17 mouse cellular contexts compared by ENCODE assay signal in the genomic region with DNA sequence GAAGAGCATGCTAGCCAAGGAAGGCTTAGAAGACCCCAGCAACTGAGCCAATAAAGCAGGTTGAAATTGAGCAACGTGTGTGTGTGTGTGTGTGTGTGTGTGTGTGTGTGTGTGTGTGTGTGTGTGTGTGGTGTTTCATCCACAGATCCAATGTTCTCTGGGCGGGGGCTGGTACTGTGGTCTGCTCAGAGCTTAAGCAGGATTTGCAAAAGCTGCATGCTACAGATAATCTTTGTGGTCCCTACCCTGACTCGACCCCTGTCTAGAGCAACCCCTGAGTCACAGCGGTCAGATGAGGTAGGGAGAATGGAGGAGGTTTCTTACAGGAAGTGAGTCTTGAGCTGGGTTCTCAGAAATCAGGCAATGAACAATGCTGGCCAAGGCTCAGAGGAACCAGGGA.
"Had no signal": no experiment of that assay in that cellular context is flagged by ENCODE, and none has a peak within 500 bp of the region (broad histone marks: within the 10 kb centered on the region; RNA-seq: fewer than 3 reads in every experiment).

No protein-coding gene starts in this region.

- H3K4me3 ChIP-seq: midbrain, embryonic 10.5 days; midbrain, embryonic 12.5 days; myocyte; neural tube, embryonic 13.5 days; neural tube, embryonic 15.5 days; stomach, embryonic 15.5 days had no signal

- ATAC-seq: midbrain, embryonic 16.5 days had no signal

- H3K4me2 ChIP-seq: lung, embryonic 14.5 days; midbrain, embryonic 12.5 days; neural tube, embryonic 13.5 days; neural tube, embryonic 15.5 days; stomach, embryonic 15.5 days had no signal

- H3K36me3 ChIP-seq: midbrain, embryonic 10.5 days; midbrain, embryonic 12.5 days; neural tube, embryonic 13.5 days; neural tube, embryonic 15.5 days; stomach, embryonic 15.5 days had no signal

- DNase-seq: lung, adult 18-20 months; lung, embryonic 14.5 days; lung, postnatal 10 days; lung, postnatal 4 days; midbrain, embryonic 14.5 days; right cerebral cortex, postnatal 14 days; thymus, adult 2 months; thymus, postnatal 25 days; thymus, postnatal 4 days had no signal

- H3K4me1 ChIP-seq: midbrain, embryonic 10.5 days; midbrain, embryonic 12.5 days; neural tube, embryonic 13.5 days; neural tube, embryonic 15.5 days; stomach, embryonic 15.5 days had no signal

- H3K9ac ChIP-seq: lung, embryonic 14.5 days; midbrain, embryonic 12.5 days; neural tube, embryonic 13.5 days; neural tube, embryonic 15.5 days; stomach, embryonic 15.5 days had no signal

- H3K27ac ChIP-seq: midbrain, embryonic 10.5 days; midbrain, embryonic 12.5 days; neural tube, embryonic 13.5 days; neural tube, embryonic 15.5 days; stomach, embryonic 15.5 days; stomach, postnatal 0 days had no signal

- H3K27me3 ChIP-seq: midbrain, embryonic 12.5 days; neural tube, embryonic 13.5 days; neural tube, embryonic 15.5 days; stomach, embryonic 15.5 days had no signal

- H3K9me3 ChIP-seq: midbrain, embryonic 10.5 days; midbrain, embryonic 12.5 days; neural tube, embryonic 13.5 days; neural tube, embryonic 15.5 days; stomach, embryonic 15.5 days had no signal
